Mouse (Mus musculus) lung, postnatal 25 days (tissue): ENCODE results near the gene Ifrd1.
"Not testable (repeated sequence)": the region's sequence is repeated elsewhere in the genome, so short reads cannot be mapped to it uniquely, and the experiment has no call there.

Source experiments
- DNase-seq: peaks from one replicate; pipeline ENCODE4 v3.0.0; 2022; ENCODE audit warnings: low spot score

The Ifrd1 gene

DNA sequence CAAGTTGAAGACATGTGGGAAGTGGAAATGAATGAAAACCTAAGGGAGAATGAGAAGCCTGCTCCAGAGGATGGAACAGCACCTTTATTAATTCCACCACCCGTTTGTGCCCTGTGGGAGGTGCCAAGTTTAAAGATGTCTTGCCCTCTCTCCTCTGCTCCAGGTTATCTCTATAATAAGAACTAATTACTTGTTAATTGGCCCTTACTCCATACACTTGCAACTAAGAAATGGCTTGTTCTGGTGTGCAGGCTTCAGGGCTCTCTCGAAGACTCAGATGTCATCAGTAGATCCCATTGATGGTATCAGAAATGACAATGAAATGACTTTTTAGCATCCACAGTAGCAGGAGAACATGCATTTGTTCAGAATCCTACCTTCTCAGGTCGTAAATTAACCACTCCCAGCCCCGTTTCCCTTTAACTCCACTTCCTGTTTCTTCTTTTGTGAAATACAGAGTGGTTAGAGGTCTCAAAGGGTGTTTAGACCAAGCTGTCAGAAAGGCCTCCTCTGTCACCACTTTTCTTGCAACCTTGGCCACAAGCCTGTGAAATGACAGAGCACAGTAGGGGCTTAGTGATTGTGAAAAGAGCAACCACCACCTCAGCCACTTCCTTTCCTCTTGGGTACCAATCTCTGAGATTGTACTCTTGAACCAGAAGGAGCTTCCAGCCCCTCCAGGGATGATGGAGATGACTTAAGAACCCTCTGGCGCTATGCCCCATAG, at the start of gene Ifrd1:
Gene Ifrd1 (minus strand): TSS at position 51 of the 727 bp plus-strand sequence.
- peak; percentile 31 for DNase-seq

DNA sequence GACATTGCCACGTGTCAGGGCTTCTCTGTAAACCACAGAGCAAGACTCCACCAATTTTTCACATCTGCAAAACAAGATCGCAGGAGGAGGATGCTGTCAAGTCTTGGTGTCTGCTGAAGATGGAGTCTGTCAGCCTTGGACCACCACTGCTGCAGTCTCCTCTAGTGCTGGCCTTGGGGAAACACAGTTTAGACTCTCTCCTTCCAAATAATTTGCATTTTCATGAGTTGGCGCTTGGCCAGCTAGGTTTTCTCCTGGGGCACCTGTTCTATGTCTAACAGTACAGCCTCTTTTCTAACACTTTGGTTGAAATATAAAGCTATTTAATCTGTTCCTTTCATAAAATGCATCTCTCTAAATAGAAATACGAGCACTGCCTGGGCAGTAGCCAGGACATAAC, 38.2 kb upstream of the Ifrd1 start:
- DNase-seq, result no peak

DNA sequence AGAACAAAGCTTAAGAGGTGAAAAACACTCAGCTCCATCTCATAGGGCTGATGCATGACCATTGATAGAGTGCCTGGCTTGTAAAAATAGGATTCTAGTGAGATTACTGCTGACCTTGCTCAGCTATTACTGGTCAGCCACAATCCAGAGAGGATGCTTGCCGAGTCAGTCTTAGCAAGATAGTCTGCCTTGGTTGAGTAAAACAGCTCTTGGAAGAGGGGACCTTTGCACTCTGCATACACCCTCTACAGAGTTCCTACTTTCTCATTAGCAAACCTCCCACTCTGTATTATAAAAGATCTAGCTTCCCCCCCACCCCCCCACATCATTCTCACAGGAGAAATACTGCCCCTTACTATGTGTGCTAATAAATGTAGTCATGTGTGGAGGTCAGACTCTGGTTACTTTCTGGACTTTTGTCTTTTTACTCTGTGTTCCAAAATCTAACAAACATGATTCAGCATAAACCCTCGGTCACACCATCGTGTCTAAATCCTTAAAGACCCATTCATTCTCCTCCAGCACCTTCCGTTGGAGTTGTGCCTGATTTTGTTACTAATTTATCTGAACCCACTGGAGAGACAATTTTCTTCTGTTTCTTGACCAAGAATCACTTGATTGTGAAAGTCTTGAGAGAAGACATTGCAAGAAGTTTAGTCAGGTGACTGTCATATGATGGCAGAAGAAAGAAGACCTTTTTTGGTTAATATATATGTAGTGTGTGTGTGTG, 32.5 kb upstream of the Ifrd1 start:
- DNase-seq, result no peak

DNA sequence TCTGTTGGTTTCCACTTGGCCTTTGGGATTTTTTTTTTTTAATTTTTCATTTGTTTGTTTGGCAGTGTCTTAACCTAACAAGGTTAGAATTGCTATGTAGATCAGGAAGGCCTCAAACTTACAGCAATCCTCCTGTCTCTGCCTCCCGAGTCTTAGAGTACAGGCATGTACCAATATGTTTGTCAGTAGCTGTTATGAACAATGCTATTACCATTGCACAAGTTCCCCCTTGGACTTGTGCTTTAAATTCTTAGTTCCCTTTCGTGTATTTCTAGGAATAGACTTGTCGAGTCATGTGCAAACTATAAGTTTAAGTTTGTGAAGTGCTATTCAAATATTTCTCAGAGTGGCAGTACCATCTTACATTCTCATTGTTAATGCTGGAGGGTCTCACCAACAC, 29.3 kb upstream of the Ifrd1 start:
- DNase-seq, result no peak

DNA sequence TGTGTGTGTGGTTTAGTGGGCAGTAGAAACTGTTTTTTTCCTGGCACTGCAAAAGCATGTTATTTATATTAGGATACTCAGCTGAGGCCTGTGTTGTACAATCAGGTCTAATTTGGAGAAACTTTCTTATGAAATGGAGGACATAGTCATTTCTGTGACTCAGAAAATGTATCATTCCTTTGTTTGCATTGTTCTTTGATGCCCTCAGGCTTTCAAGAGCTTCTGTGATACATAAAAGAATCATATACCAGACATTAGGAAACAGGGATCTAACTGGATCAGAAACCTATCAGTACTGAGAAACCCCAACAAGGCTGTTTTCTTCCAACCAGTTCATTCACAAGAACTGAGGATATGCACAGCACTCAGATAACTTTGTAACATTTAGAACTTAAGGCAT, 26.6 kb upstream of the Ifrd1 start:
- no peak for DNase-seq

DNA sequence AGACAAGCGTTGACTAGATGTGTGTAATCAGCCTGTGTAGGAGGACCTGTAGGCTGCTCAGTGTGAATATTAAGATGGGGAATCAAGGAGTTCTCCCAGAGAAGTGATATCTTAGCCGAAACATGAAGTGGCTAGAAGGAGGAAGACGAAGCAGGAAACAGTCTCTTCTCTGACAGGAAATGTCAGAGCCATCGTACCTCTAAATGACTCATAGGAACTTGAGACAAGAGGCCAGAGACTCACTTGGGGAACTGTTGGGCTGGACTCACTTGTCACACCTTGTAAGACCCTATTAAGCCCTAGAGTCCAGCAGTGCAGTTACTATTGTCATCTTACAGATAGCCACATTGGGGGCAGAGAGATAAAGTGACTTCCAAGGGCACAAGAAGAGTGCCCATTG, 25.0 kb upstream of the Ifrd1 start:
- DNase-seq, result no peak

DNA sequence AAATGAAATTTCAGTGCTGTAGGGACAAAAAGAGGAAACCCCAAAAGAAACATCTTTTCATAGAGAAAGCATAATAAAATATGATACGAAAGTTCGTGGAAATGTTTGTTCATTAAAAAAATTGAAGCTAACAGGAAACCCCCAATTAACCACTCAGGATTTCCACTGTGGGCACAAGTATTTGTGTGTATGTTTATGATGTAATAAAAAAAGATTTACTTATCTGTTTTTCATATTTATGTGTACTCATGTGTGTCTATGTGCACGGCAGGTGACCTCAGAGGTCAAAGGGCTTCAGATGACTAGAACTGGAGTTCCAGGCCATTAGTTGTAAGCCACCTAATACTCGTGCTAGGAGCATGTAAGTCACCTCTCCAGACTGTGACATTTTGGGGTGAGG, 24.4 kb upstream of the Ifrd1 start:
- no peak for DNase-seq

DNA sequence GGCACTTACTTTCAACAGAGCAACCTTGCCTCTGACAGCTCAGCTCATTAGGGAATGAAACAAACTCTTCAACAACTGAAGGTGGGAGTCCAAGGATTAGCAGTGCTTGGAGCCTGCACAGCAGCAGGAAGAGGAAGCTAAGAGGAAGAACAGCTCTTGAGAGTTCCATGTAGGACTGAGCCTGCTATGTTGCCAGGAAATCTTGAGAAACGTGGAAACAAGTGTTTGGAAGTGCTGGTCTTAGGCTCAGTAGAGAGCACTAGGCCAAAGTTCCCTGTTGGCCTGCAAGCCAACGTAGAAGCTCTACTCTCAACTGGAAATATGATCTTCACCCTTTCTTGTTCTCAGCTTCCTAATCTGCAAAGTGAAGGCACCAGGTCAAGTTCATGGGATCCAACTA, 20.0 kb upstream of the Ifrd1 start:
- peak; percentile 40 for DNase-seq

DNA sequence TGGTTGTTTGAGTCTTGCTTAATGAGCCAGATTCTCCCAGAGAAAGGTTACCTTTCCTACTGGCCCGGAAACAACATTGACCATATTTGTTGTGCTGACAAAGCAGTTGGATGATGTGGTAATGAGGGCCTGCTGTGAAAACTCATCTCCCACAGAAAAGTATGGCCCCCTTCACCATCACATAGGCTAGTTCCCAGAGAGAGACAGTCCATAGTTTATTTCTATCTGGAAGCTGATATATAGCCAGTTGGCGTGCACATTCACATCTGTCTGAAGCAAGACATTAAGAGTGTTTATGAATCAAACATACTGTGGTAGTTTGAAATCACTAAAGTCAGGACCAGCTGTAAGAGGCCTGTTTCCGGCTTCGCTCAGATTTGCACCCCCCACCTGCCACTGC, 15.4 kb upstream of the Ifrd1 start:
- DNase-seq, result no peak

DNA sequence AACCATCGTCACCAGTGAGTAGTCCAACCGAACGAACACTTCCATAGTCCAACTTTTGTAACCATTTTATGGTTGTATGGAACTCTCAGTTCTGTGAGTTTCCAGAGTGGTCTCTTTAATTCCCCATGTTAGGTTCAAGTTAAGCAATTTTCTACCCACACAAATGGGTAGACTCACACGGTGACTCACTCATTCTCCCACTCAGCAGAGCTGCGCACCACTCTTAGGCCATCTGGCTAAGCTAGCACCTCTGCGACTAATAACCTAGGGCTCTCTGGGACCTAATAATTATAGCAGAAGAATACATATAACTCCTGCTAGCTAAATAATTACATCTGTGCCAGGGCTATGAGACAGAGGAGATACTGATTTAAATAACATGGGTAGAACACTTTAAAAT, 14.7 kb upstream of the Ifrd1 start:
- DNase-seq, result no peak

DNA sequence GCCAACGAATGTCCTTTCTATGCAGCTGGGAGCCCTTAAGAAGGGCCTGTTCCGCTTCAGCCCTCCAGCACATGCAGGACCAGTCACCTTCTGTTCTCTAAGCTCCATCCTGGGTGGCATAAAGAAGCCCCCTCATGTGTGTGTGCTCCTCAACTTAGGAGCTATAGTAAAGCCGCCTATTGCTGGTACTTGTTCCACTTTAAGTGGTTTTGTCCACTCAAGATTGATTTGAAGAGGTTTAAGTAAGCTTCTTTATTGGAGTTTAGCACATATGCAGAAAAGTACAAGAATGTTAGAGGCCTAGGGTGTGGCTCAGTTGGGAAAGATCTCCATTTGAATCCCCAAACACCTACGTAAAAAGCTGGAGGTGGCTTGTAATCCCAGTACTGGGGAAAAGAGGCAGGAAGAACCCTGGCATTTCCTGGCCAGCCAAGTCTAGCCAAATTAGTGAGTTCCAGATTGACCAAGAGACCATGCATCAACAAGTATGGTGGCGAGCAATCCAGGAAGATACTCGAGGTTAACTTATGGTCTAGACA, 10.2 kb upstream of the Ifrd1 start:
- DNase-seq, result peak; percentile 26

DNA sequence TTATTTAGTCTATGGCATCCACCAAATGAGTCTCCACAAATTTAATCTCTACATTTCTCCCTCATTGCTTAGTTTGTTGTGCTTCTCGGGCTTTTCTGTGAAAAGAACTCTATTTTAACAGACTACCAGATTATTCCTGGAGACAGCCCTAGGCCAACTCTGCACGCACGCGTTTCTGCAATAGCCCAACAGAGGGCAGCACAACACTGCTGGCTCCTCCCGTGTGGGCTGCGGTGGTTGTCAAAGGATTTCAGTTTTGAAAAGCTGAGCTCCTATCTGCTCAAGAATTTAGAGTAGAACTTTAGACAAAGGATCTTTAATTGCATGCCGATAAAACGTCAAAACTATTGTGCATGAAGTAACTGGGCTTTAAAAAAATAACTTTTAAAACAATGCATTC, 8.9 kb upstream of the Ifrd1 start:
- peak; percentile 81 for DNase-seq

DNA sequence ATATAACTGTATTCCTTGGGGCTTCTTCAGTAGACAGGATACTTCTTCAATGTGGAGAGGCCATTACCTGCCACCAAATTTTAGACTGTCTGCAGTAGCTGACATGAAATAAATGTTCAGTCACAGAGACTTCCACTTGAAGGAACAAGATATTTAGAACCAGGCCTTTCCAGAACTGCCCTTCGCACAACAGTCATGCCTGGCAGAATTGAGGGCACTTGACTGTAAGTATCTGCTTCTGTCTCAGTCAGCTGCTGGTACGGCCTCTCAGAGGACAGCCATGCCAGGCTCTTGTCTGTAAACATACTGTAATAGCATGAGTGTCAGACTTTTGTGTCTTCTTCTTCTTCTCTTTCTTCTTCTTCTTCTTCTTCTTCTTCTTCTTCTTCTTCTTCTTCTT, 8.2 kb upstream of the Ifrd1 start:
- peak; percentile 16 for DNase-seq

DNA sequence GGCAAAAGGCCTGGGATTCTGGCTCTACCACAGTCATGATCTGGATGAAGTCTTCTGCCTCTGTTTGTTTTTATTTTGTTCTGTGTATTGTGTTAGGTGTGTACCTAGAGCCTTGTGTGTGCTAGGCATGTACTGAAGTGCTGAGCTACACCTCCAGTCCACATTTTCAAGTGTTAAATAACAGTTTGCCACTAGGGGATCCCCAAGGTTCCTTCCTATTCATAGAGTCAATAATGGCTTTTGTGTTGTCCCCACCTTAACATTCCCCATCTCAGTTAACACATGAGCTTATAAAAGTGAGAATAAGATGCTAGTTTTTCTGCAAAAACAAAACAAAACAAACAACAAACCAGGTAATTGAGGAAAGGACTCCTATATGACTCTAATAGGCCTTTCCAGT, 7.7 kb upstream of the Ifrd1 start:
- no peak for DNase-seq

DNA sequence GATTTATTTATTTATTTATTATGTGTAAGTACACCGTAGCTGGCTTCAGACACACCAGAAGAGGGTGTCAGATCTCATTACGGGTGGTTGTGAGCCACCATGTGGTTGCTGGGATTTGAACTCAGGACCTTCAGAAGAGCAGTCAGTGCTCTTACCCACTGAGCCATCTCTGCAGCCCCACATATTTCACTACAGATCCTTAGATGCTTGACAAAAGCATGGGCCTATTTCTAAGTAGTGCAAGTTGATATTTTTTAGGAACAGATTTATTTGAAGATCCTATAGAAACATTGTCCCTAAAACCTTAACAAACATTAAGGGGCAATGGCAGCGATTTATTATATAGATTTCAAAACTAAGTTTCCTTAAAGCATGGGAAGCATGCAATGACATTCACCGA, 7.0 kb upstream of the Ifrd1 start:
- not testable (repeated sequence) for DNase-seq

DNA sequence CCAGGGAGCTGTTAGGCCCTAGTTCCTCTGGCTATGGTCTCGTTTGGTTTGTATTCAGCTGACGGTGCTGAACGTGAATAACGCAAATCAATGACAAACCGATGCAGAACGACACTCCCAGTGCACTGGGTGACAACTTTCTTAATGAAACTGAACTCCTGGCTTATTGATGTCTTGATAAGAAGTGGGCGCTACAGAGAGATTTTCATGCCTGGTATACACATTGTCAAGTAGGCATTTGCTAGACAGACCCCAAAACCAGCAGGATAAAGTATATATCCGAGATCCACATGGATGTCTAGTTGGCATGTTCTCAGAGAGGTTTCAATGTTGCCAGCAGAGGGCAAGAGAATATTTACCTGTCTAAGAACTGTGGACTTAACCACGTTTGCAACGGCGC, 6.4 kb upstream of the Ifrd1 start:
- DNase-seq, result no peak

DNA sequence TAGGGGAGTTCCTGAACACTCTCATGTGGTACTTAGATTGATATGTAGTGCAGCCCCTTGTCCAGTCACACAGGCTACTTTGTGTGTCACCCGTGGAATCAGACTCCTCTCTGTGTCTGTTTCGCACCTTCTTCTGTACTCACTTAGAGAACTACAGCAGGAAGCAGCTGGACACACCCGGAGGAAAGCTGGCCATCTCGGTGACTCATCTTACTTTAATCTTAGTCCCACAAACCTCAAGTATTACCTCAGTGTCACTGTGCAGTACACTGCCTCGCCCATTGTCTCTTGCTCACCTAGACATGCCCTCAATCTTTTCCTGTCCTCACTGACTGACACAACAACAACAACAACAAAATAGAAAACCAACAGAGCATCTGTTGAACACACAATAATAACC, 4.9 kb upstream of the Ifrd1 start:
- no peak for DNase-seq

DNA sequence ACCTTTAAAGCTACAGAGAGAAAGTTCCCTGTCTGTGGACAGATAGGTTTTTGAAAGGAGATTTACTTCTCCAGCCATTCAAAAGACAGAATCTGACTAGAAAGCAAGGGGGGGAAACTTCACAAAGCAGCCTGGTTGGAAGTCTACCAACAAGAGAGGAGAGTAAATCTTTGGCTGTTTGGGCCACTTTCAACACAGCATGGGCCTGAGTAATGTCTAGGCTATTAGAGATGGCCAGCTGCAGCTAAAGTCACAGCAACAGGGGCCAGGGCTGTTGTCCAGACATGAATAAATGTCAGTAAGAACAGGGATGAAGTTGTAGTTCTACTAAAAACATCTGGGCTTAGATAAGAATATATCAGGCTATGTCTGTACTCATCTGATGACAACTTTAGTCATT, 2.0 kb upstream of the Ifrd1 start:
- DNase-seq, result peak; percentile 21

DNA sequence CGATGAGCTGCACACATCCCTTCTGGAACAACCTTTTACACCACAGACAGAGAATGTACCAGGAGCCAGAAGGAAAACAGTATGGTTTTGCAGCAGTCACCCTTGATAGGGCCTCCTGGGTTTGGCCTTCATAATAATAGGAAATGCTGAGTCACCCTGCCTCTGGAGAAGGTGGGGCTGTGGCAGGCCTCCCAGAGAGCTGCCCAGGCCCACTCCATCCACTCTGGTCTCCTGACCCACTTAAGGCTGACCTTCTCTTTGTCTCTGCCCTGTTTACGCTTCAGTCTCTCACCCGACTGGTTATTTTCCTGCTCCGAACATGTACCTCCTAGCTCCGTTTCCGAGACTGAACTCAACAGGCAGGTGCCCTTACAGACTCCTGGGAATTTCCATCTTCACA, 328 bp downstream of the Ifrd1 start:
- peak; percentile 80 for DNase-seq

DNA sequence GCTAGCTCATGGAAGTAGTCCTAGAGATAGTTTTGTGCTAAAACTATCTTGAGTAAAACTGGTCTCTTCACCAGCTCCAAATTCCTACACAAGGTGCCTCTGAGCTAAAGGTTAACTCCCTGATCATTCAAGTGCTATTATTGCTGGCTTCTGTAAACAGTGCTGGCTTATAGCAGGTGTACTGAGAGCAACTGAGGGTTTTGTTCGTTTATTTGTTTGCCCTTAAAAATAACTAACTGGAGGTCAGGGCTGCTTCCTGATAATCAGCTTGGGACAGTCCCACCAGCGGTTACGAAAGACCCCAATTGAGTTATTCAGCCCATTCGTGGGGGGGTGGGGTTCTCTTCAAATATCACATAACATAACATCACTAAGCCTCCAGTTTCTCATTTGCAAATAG, 920 bp downstream of the Ifrd1 start:
- DNase-seq, result peak; percentile 27

DNA sequence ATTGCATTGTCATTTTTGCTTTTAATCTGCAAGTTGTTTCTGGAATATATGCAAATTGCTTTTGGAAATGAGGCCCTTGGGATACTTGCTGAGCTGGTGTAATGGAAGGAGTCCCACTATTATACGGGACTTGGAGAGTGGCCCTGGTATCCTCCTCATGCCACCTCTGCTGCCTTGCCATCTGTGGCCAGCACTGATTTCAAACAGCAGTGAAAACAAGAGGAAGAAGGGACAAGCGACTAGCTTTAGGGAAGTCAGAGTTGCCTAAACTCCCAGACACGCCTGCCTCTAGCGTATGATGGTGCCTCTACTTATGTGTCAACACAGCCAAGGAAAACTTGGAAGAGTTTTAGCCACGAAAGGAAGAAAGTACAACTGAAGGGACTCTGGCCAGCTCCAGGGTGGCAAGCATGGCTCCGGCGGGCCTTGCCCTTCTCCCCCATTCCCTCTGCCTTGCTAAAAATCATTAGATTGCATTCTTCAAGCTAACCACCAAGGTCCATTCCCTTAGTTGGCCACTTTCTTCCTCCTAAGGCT, 2.8 kb downstream of the Ifrd1 start:
- no peak for DNase-seq

DNA sequence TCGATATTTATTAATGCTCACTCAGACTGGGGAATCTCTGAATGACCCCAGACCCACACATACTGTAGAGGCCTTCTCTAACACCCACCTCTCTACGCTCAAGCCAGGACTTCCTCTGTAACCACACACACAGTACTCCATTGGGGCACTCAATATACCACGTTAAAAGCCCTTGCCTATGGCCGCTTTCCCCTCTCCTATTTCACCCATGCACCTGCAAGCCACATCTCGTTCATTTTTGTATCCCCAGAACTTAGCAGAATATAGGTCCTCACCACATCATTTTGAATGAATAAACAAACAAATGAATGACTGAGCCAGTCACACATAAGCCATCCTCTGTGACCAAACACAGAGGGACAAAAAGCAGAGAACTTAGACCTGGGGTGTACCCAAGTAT, 3.4 kb downstream of the Ifrd1 start:
- no peak for DNase-seq

DNA sequence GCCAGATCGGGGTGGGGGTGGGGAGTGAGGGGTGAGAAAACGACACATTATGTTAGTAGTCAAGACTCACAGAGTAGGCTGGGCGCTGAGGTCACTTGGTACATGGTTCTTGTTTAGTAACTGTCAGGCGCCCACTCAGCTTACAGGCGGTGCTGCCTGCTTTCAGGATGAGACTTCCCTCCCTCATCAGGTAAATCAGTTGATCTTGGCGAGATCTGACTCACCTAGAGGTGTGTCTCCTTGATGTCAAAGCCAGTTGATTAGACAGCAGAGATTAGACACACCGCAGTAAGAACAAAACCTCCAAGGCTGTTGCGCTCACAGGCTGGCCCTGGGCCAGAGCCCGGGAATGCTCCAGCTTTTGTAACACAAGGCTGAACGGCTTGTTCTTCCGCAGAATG, 4.5 kb downstream of the Ifrd1 start:
- peak; percentile 70 for DNase-seq
